Mouse (Mus musculus): ENCODE data around the gene Rpp21. TPM values are rescaled to one million over a fixed set of nuclear protein-coding genes. Genes with fewer than 3 reads are reported as not detected.
"Not testable (repeated sequence)": the region's sequence is repeated elsewhere in the genome, so short reads cannot be mapped to it uniquely, and the experiment has no call there.

Rpp21 gene
- total RNA-seq (2021): 10 to 100 TPM; 43.3 to 44.5 TPM

- DNase-seq: no peak
Observed at GRCm38 (mm10) chr17:36257969-36258368, at the start of gene Rpp21. TSS of gene Rpp21 (minus strand) at chr17:36258069.

DNA sequence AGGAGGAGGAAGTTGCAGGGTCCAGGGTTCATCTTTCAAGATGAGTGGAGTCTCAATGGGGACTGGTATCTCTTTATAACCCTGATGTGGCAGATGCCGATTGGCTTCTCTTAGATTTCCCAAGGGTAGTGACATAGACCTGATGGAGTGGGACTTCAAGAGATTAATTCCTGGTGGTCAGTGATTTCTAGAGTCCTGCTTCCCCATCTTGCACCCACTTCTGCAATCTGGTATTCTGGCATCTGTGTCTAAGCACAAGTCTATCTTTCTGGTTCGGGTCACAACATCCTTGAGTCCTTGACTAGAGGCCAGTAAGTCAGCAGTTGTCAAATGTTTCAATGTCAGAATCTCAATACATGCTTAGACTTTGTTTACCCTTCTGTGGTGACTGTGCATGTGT lies 28.5 kb upstream of the Rpp21 start, which contains the start of gene H2-M10.2:
Gene H2-M10.2 (minus strand): TSS at position 101 of the 400 bp plus-strand sequence.
- no peak for DNase-seq

- DNase-seq: no peak
Observed at GRCm38 (mm10) chr17:36281521-36282245, 23.8 kb upstream of the Rpp21 start.

DNA sequence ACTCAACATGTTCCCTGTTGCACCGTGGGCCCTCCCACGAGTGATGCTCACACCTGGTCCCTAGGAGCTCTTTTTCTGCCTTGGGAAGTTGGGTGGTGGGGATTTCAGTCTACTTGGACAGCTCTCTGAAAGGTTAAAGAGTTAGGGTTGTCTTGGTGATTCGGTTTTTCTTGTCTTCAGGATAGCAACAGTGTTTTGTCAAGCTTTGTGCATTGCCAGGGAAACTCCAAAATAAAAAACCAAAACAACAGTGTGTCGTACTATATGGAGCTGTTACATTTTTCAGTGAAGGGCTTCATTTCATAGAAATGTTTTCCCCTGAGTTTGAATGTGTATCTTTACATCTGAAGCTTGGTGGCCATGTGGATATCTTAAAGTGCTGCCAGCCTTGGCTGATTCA lies 16.9 kb upstream of the Rpp21 start:
- no peak for DNase-seq

DNA sequence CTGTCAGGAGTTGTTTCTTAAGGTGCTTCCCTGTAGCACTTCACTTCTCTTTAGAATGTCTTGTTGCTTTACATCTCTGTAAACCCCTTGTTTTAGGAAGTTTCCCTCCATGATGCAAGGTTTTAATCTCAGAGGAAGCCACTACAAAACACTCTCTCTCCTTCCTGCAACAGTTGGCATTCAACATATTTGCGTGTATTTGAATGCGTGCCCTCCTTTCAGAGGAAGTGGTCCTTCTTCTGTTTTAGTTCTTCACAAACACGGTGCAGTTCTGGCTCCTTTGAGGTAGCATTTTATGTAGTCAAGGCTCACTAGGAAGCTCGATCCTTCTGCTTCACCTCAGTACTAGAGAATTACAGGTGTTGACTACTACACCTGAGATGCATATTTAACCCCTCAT lies 15.9 kb upstream of the Rpp21 start:
- no peak for DNase-seq

DNA sequence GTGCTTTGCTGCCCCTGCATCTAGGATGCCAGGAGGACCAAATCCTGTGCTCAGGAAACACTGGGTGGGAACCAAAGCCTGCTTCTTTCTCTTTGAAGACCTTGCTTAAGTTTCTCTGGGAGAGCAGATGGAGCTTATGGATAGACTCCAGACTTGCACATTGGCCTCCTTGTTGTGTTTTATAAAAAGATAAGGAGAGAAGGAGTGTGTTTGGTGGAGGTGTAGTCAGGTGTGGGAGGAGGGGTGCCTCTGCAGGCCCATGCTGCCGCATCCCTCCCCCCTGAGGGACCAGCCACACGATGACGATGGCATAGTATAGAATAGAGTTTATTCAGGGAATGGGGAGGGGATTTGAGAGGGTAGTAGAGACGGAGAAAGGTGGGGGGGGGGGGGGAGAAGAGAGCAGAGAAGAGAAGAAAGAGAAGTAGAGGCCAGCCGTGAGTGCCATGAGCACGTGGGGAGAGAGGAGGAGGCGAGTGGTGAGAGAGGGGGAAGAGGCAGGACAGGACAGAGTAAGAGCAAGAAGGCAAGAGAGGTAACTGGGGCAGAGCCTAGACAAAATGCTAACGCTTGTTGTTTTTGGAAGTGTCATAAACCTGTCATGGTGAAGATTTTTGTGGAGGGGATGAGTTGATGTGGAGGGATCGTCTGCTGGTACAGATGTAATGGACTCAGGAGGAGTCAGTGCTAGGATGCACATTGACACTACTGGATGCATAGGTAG lies 14.9 kb upstream of the Rpp21 start:
- no peak for DNase-seq

- DNase-seq: peak; percentile 91 to 92
Observed at GRCm38 (mm10) chr17:36271586-36272256, 13.9 kb upstream of the Rpp21 start, which contains the start of gene Trim39. TSS of gene Trim39 (minus strand) at chr17:36272247.

GRCm38 (mm10) chr17:36270956-36271585 lies 13.2 kb upstream of the Rpp21 start:
- peak; percentile 94 to 96 for DNase-seq

DNA sequence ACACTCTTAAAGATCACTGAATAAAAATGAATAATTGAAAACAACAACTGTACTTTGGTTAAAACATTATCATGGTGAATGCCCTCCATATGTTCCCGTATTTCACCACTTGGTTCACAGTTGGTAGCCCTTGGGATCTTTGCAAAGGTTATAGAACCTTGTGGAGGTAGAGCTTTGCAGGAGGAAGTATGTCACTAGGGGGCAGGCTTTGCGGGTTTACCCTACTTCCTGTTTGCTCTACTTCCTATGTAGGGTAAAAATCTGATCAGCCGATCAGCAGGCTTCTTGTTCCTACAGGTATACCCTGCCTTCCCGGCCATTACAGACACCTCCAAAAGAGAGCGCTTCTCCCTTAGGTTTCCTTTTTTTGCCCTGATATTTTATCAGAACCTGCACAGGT lies 8.0 kb upstream of the Rpp21 start:
- DNase-seq: no peak

DNA sequence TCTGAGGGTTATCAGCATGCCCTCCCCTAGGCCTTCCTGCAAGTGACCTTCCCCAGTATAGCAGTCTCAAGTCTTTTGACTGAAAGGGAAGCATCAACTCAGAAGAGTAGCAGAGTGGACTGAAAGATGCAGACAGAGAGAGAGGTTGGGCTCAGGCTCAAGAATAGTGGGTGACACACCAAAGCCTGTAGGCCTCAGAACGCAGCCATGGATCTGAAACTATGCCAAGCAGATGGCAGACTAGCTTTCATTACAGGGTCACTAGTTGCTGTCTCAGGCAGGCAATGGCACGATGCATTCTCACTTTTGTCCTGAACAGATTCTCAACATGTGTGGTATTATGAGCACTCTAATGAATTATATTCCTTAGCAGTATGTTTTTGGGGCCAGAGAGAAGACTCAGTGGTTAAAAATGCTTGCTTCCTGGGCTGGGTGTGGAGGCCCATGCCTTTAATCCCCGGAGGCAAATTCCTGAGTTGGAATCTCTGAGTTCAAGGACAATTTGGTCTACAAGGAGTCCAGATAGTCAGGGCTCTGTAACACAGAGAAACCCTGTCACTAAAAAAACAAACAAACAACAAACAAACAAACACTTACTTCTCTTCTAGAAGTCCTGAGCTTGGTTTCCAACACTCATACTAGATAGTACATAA lies 6.5 kb upstream of the Rpp21 start:
- no peak for DNase-seq

DNA sequence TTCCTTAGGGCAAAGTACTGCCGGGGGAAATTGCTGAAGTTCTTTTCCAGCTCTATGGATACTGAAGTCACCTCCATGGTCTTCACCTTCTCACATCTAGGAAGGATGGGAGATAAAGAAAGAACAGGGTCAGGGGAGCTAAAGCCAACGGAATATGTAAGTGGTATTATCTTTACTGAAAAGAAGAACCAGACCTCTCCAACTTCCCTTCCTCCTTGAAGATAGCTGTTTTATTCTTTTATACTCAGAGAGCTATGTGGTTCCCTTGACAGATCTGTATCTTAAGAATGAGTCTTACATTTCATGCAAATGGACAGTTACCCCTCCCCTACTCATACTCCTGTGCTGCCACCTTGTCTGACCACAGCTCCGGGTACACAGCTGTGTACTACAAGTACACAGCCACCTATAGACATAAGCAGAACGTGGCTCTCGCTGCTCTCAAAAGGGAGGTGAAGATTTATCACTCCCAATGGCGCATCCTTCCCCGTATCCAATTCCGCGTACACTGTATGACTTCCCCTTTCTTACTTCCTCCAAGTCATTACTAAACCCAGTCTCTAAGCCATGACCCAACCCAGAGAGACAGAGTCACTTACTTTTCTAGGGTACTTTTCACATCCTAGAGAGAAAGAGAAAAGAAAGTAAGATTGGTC lies 3.8 kb upstream of the Rpp21 start:
- no peak for DNase-seq

GRCm38 (mm10) chr17:36257241-36257947 lies 475 bp downstream of the Rpp21 start:
- peak; percentile 78 to 79 for DNase-seq

DNA sequence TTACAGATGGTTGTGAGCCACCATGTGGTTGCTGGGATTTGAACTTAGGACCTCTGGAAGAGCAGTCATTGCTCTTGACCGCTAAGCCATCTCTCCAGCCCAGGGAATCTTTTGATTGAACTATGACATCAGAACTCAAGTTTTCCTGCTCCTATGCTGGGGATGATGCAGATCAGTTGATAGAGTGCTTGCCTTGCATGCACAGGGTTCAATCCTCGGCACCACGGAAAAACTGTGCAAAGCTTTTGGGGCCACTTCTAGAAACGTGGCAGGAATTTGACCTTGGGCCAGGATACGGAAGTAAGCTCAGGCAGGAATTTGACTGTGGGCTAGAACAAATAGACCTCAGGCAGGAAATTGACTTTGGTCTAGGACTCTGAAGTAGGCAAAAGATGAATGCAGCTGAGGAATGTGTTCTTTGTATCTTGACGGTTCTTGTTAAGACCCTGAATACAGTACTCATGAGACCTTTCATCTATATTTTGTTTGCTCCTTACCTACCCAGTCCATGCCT lies 4.7 kb downstream of the Rpp21 start:
- no peak for DNase-seq

DNA sequence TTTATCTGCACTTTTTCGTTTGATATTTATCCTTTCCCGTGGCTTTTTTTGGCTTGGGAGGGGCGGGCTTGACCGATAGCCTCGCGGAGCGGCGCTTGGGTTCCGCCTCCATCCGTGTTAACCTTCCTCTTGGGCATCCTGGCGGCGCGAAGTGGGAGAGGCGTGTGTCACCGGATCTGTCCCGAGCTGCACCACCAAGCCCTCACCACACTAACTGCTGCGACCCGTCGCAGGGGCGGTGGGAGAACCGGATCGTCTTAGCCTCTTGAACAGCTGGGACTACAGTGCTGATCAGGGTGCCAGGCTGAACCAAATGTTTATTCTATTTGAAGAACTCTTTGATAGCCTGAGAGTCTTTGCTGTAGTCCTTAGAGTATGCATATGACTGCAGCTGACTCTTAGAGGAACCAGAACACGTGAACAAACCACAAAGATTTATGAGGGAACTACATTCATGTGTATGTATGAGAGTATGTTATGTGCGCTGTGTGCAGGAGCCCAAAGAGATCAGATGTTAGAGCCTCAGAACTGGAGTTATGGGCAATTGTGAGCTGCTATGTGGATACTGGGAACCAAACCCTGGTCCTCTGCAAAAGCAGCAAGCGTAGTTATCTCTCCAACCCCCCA lies 5.5 kb downstream of the Rpp21 start:
- no peak for DNase-seq

DNA sequence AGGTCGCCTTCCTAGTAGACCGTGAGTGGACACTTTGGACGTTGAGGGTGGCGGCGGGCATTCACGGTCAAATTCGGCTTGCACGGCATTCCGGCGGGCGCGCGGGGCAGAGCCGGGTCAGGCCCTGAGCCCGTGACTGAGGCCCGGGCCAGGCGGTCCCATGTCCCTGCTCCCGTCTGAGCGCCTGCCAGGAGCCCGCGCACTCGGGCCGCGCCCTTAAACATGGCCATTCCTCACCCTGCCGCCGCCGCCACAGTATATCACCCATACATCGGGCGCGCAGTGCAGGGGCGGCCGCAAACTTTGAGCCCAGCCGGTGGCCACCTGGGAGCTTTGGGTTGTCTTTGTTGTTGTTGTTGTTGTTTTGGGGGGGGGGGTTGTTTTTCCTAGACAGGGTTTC lies 9.0 kb downstream of the Rpp21 start:
- no peak for DNase-seq

DNA sequence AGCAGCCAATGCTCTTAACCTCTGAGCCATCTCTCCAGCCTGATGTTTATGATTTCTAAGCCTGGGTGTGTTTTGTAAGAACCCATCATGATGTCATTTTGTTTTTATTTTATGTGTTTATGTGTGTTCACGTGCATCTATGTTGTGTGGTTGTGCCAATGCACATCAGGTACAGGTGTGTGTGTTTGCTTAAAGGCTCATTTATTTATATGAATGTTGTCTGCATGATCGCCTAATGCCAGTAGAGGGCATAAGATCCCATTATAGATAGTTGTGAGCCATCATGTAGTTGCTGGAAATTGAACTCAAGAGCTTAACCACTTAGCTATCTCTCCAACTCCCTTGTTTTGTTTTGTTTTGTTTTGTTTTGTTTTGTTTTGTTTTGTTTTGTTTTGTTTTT lies 12.1 kb downstream of the Rpp21 start:
- DNase-seq: no peak

DNA sequence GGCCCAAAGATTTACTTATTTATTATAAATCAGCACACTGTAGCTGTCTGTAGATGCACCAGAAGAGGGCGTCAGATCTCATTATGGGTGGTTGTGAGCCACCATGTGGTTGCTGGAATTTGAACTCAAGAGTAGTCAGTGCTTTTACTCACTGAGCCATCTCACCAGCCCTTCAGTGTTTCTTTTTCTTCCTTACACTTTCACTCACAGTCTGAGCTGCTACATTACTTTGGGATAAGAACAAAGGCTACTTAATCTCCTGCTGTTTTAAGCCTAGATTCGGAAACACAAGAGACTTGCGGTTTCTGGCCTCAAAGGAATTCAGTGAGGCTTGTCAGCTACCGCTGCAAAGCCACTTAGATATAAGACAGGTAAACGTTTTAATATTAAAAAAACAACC lies 13.8 kb downstream of the Rpp21 start:
- DNase-seq: no peak

DNA sequence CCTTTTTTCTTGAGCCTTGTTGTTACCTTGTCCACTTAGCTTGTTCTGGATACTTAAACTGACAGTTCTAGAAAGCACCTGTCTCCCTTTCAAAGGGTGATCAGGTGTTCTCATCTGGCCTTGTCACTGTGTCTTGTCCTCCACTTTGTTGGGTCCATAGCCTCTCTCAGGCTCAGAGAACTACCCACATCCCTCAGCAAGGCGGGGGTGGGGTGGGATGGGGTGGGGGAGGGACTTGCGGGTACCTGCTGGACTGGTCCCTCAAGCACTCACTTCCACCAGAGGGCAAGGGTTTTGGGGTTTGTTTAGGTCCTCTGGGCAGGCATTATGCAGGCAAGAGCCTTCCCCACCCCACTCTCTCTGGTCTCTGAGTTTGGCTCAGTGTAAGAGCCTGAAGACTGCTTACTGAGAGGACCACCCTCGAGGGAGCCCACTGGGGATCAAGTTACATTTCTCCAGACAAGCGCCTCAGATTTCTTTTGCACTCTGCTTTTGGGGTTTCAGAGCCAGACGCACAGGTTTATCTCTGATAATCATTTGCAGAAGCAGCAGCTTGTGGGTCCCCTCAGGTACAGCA lies 17.1 kb downstream of the Rpp21 start:
- no peak for DNase-seq

- DNase-seq: no peak
Observed at GRCm38 (mm10) chr17:36237321-36237921, 20.4 kb downstream of the Rpp21 start.

DNA sequence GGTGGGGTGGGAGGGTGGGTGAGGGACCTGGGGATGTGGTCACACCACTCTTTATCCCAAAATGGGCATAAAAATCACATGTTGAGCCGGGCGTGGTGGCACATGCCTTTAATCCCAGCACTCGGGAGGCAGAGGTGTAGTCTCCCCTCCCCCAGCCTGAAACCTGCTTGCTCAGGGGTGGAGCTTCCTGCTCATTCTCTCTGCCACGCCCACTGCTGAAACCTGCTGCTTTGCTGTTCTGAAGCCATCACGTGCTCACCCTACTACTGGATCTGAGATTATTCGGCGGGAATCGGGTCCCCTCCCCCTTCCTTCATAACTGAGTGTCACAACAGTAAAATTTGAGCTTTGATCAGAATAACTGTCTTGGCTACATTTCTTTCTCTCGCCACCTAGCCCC lies 22.6 kb downstream of the Rpp21 start:
- not testable (repeated sequence) for DNase-seq

Measured in layer of hippocampus, postnatal 36 days (tissue).